ENCODE assay signal across 23 mouse cellular contexts in the genomic region with DNA sequence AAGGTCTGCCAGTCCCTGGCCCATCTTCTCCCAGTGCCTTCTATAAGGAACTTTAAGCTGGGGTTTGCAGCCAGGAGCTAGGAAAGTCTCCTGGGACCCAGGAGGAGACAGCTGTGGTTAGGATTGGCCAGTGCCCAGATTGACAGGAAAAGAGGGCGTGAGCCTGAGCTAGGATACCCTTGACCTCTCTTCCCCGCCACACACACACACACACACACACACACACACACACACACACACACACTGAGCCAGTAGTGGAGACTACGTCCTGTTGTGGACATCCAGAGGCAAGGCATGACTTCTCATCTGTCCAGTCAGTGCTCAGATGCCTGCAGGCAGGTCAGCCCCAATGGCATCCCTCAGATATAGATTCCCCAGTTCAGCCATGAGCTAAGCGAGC.
A peak's percentile ranks its signal among the peaks of the same experiment; 100 is the strongest.
DNase-seq lines count a peak whose midpoint lies in the region; ATAC-seq and TF ChIP-seq lines count a peak whose summit lies in the region.
"Had no signal": no experiment of that assay in that cellular context is flagged by ENCODE, and none has a peak within 500 bp of the region (broad histone marks: within the 10 kb centered on the region; RNA-seq: fewer than 3 reads in every experiment).

No protein-coding gene starts in this region.

- H3K9me3 ChIP-seq in lung, postnatal 0 days (ENCODE audit: low read length) = no peaks in the 10 kb centered on the region
- H3K9me3 ChIP-seq in liver, embryonic 15.5 days (replicated peaks) = no peaks in the 10 kb centered on the region
- H3K9me3 ChIP-seq: embryonic facial prominence, embryonic 15.5 days; limb, embryonic 15.5 days had no signal

- ATAC-seq in lung, postnatal 0 days = no peak
- ATAC-seq in liver, embryonic 15.5 days (ENCODE audit: insufficient read depth) = peak; percentile 26
- ATAC-seq: CD4-positive, CD25-positive, alpha-beta regulatory T cell, adult 4 months; forebrain, embryonic 16.5 days; midbrain, embryonic 16.5 days had no signal

- no peak for TF ChIP-seq CTCF in lung, postnatal 0 days (IDR thresholded peaks at IDR 0.05)

- no peaks in the 10 kb centered on the region for H3K36me3 ChIP-seq in lung, postnatal 0 days (ENCODE audit: insufficient read depth, low read length)
- no peaks in the 10 kb centered on the region for H3K36me3 ChIP-seq in liver, embryonic 15.5 days (replicated peaks)
- H3K36me3 ChIP-seq: embryonic facial prominence, embryonic 15.5 days; limb, embryonic 15.5 days had no signal

- DNase-seq in embryo, embryonic 10 days (ENCODE audit: low spot score) = peak; percentile 34
- DNase-seq in embryo, embryonic 9.5 days (ENCODE audit: extremely low spot score) = no peak
- peak; percentile 27 for DNase-seq in lung, postnatal 10 days
- DNase-seq in lung, postnatal 0 days (ENCODE audit: low spot score) = no peak
- peak; percentile 25 for DNase-seq in embryo, embryonic 10.5 days (ENCODE audit: low spot score)
- no peak for DNase-seq in right cerebral cortex, postnatal 36 days (ENCODE audit: low spot score in 2 of 2)
- DNase-seq in adrenal gland, postnatal 14 days = no peak
- DNase-seq: cerebellum, adult 2 months; gastrocnemius, postnatal 25 days; heart, postnatal 10 days; kidney, adult 11 months; kidney, postnatal 14 days; lung, postnatal 14 days; right cerebral cortex, postnatal 25 days; thymus, postnatal 14 days had no signal

- no peak overlapping the region for H3K4me3 ChIP-seq in lung, postnatal 0 days (ENCODE audit: low read depth, low read length)
- H3K4me3 ChIP-seq in liver, embryonic 15.5 days (replicated peaks) = no peak overlapping the region
- H3K4me3 ChIP-seq: embryonic facial prominence, embryonic 15.5 days; layer of hippocampus, adult 2 months; limb, embryonic 15.5 days had no signal

- WGBS in lung, postnatal 0 days = 32% methylated on average over 3 of the region's 4 CpGs
- WGBS in liver, embryonic 15.5 days (ENCODE audit: insufficient replicate concordance) = 22% methylated on average over 4 of the region's 4 CpGs

- H3K27me3 ChIP-seq in lung, postnatal 0 days (replicated peaks; ENCODE audit: insufficient read depth, low read length) = no peaks in the 10 kb centered on the region
- no peaks in the 10 kb centered on the region for H3K27me3 ChIP-seq in liver, embryonic 15.5 days

- H3K4me2 ChIP-seq in lung, postnatal 0 days (replicated peaks; ENCODE audit: low read depth, low read length) = no peak overlapping the region
- H3K4me2 ChIP-seq in liver, embryonic 15.5 days = 0 out of 2 replicates have a peak overlapping the region, but pooled peaks have one; percentile 54
- H3K4me2 ChIP-seq: embryonic facial prominence, embryonic 15.5 days; hindbrain, embryonic 14.5 days; limb, embryonic 15.5 days had no signal

- H3K4me1 ChIP-seq in lung, postnatal 0 days (ENCODE audit: insufficient read depth, low read depth, low read length) = 0 out of 2 replicates have a peak, but pooled peaks cover 8% of the 10 kb centered on the region
- H3K4me1 ChIP-seq in liver, embryonic 15.5 days (replicated peaks) = no peaks in the 10 kb centered on the region; the same call in 1 of the 2 replicates
- H3K4me1 ChIP-seq: embryonic facial prominence, embryonic 15.5 days had no signal

- TF ChIP-seq EP300 in lung, postnatal 0 days (IDR thresholded peaks at IDR 0.05) = no peak

- H3K27ac ChIP-seq in lung, postnatal 0 days (ENCODE audit: low read length) = no peak overlapping the region
- H3K27ac ChIP-seq in liver, embryonic 15.5 days (replicated peaks) = no peak overlapping the region
- H3K27ac ChIP-seq: embryonic facial prominence, embryonic 15.5 days; hindbrain, embryonic 14.5 days; layer of hippocampus, adult 2 months; limb, embryonic 15.5 days had no signal

- H3K9ac ChIP-seq in lung, postnatal 0 days (replicated peaks; ENCODE audit: low read depth) = no peak overlapping the region
- H3K9ac ChIP-seq in liver, embryonic 15.5 days = no peak overlapping the region
- H3K9ac ChIP-seq: embryonic facial prominence, embryonic 15.5 days; hindbrain, embryonic 14.5 days; limb, embryonic 15.5 days had no signal

Comparison
In these comparisons a context has a peak if more than half of its experiments do, and no peak if none do; other contexts are left out.
1. DNase-seq: peak in embryo, embryonic 10 days (single experiment), lung, postnatal 10 days (single experiment) and embryo, embryonic 10.5 days (single experiment); none in embryo, embryonic 9.5 days (single experiment), lung, postnatal 0 days (single experiment), right cerebral cortex, postnatal 36 days (0 of 2) and adrenal gland, postnatal 14 days (single experiment).